Mouse (Mus musculus) forebrain, embryonic 14.5 days (tissue): ENCODE measurements around the gene Pde10a. TPM values are rescaled to one million over a fixed set of nuclear protein-coding genes. Genes with fewer than 3 reads are reported as not detected.

Source experiments
- ATAC-seq: fragments of 200-750 bp; cut with Nextera tagmentation; 2 replicates; pipeline ENCODE4 v1.8.0; 2017; ENCODE audit warnings: mild to moderate bottlenecking, moderate library complexity
- DNase-seq: peaks from one replicate; pipeline ENCODE4 v3.0.0-alpha.2; 2015; ENCODE audit warnings: low spot score
- H3K27ac ChIP-seq: fragments of 300-500 bp; sonication (generic); 2 replicates; pipeline ENCODE4 v1.5.1; 2014; ENCODE audit warnings: low read depth, mild to moderate bottlenecking, control low read depth, low read length, moderate library complexity
- H3K27me3 ChIP-seq: fragments of 300-500 bp; sonication (generic); replicated peaks from 2 replicates; pipeline ENCODE4 v1.6.1; 2014; ENCODE audit warnings: low read length, control low read depth, mixed read lengths; ENCODE audit not compliant: control insufficient read depth, insufficient read depth
- H3K36me3 ChIP-seq: fragments of 300-500 bp; sonication (generic); 2 replicates; pipeline ENCODE4 v1.6.1; 2014; ENCODE audit warnings: low read length, control low read depth; ENCODE audit not compliant: control insufficient read depth, insufficient read depth
- H3K4me1 ChIP-seq: fragments of 300-500 bp; sonication (generic); 2 replicates; pipeline ENCODE4 v1.6.1; 2014; ENCODE audit warnings: antibody characterized with exemption, low read length, control low read depth; ENCODE audit not compliant: control insufficient read depth, insufficient read depth
- H3K4me2 ChIP-seq: fragments of 300-500 bp; sonication (generic); 2 replicates; pipeline ENCODE4 v1.6.1; 2014; ENCODE audit warnings: mild to moderate bottlenecking, control low read depth, low read length
- H3K4me3 ChIP-seq: fragments of 300-500 bp; sonication (generic); 2 replicates; pipeline ENCODE4 v1.5.1; 2014; ENCODE audit warnings: low read depth, low read length, control low read depth
- H3K9ac ChIP-seq: fragments of 300-500 bp; sonication (generic); 2 replicates; pipeline ENCODE4 v1.6.1; 2014; ENCODE audit warnings: mild to moderate bottlenecking, low read length, control low read depth, moderate library complexity
- H3K9me3 ChIP-seq: fragments of 300-500 bp; sonication (generic); replicated peaks from 2 replicates; pipeline ENCODE4 v1.6.1; 2016; ENCODE audit warnings: low read length, control low read depth, mixed read lengths; ENCODE audit not compliant: control insufficient read depth
- WGBS: fragments of 180-500 bp; shearing (Covaris S2); extraction: QIAGEN DNeasy Blood & Tissue Kit; methylation state at CpG from one replicate; pipeline ENCODE4 v1.1.7; 2014; 5-methylcytosine and 5-hydroxymethylcytosine counted together
- polyA plus RNA-seq: library from polyadenylated mRNA; unstranded; fragments of >200 nt; fragmentation: Nextera tagmentation; extraction: Ambion mirVana; gene quantifications from 2 replicates; pipeline ENCODE4 v1.2.1, GENCODE M21; 2014

Pde10a gene
- polyA plus RNA-seq, 1 experiment from 2014 or later: 12.1 TPM

DNA sequence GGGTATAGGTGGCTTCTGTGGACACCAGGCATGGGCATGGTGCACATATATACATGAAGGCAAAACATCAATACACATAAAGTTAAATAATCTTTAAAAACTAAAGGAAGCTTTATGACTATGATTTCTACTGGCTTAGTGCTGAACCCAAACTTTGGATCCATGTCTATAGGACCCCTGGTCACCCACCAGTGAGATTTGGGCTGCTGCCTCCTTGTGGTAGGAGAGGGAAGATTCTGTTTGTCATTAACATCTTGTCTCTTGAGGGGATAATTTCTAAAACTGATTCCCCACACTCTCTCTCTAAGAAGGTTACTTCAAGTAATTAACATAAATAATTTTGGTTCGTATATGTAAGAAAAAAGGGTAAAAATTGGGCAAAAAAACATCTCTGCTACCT, 220.2 kb downstream of the Pde10a start:
- no peaks in the 10 kb centered on the region for H3K4me1 ChIP-seq
- no peak overlapping the region for H3K4me3 ChIP-seq
- no peak for ATAC-seq
- no peaks in the 10 kb centered on the region for H3K27me3 ChIP-seq
- H3K9ac ChIP-seq: no peak overlapping the region
- DNase-seq: no peak
- H3K36me3 ChIP-seq: no peaks in the 10 kb centered on the region
- 70% methylated on average over 1 of the region's 1 CpGs for WGBS
- no peak overlapping the region for H3K27ac ChIP-seq
- no peak overlapping the region for H3K4me2 ChIP-seq
- H3K9me3 ChIP-seq: no peaks in the 10 kb centered on the region

DNA sequence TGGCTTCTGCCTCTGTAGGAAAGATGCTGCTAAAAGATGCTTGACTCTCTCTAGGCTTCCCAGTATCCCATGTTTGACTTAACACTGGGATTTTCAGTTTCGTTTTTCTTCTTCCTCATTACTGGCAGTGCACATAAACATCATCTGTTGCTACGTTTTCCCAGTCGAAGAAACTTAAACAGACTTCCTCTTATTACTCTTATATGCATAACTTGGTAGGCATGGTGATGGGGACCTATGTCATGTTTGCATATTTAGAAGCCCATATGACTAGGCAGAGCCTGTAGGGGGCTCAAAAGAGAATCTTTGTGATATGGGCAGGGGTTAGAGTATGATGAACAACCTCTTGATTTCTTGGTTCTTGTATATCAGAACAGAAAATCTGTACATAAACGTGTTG, 224.3 kb downstream of the Pde10a start:
- ATAC-seq (no peak), DNase-seq (no peak)
- no peaks in the 10 kb centered on the region for H3K36me3 ChIP-seq
- no peaks in the 10 kb centered on the region for H3K27me3 ChIP-seq
- no peaks in the 10 kb centered on the region for H3K4me1 ChIP-seq
- no peaks in the 10 kb centered on the region for H3K9me3 ChIP-seq
- H3K4me2 ChIP-seq: no peak overlapping the region
- WGBS: 89% methylated on average over 4 of the region's 4 CpGs
- no peak overlapping the region for H3K27ac ChIP-seq
- no peak overlapping the region for H3K4me3 ChIP-seq
- no peak overlapping the region for H3K9ac ChIP-seq

DNA sequence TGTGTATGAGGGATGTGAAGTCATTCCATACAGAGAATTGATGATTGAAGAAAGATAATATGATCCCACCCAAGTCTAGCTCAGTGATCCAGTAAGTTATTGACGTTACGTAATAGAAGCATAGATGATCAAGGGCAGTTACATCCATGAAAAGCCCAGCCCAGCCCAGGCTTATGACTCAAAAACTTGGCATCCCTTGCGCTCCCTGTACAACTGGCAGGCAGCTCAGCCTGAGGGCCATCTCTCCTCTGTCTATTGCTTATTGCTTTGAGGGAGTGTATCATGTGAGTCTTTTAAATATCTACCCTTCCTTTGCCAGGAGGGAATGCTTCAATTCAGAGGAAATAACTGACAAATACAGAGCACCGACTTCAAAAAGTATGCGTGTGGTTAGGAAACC, 232.4 kb downstream of the Pde10a start:
- Histone ChIP-seq H3K4me3 (no peak overlapping the region), H3K27ac (no peak overlapping the region), H3K36me3 (no peaks in the 10 kb centered on the region), H3K9me3 (no peaks in the 10 kb centered on the region), H3K4me1 (no peaks in the 10 kb centered on the region), H3K27me3 (no peaks in the 10 kb centered on the region), H3K4me2 (no peak overlapping the region), H3K9ac (no peak overlapping the region)
- DNase-seq (no peak), ATAC-seq (no peak)
- WGBS: 94% methylated on average over 5 of the region's 5 CpGs

DNA sequence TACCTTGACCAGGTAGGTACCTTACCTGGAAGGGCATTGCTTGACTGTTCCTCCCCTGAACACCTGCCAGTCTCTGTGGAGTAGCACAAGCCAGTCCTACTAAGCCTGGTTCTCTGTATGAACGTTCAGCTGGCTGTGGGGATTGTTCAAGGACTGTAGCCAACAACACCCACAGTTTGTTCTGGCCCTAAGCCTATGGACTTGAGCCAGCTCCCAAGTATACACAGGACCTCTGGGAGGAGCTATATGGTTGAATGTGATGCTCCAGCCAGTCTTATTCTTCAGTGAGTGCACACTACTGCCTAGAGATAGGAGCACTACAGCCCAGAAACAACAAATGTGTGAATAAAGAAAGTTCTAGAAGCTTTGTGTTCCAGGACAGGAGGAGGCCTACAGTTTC, 238.1 kb downstream of the Pde10a start:
- Histone ChIP-seq H3K4me1 (no peaks in the 10 kb centered on the region), H3K27ac (no peak overlapping the region), H3K4me3 (no peak overlapping the region), H3K4me2 (no peak overlapping the region), H3K9me3 (no peaks in the 10 kb centered on the region), H3K9ac (no peak overlapping the region), H3K27me3 (no peaks in the 10 kb centered on the region), H3K36me3 (no peaks in the 10 kb centered on the region)
- 31% methylated on average over 1 of the region's 1 CpGs for WGBS
- DNase-seq: peak; percentile 43
- ATAC-seq: no peak

DNA sequence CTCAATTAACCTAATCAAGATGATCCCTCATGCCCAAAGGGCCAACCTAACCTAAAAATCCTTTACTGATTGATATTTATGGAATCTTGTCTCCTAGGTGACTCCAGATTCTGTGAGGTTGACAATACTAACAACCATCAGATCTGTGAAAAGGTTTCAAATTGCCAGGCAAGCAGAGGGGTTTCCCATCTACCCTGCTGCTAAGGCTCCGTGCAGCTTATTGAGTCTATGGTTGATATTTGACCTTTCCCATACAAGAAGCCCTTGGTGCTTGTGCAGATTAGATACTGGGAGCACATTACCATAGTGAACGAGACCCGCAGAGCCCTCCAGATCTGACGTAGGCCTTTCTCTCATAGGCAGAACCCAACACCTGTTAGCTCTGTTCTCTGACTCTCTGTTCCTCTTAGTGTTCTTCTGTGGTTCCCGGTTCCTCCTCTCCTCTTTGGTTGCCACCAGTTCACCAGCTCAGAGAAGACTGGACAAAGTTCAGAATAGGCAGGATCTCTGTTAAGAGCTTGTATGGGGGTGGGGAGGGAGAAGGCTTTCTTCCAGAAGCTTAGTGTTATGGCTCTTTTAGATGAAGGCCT, 240.9 kb downstream of the Pde10a start:
- no peak overlapping the region for H3K4me2 ChIP-seq
- ATAC-seq (no peak), DNase-seq (no peak)
- H3K4me3 ChIP-seq: no peak overlapping the region
- H3K27ac ChIP-seq: no peak overlapping the region
- H3K27me3 ChIP-seq: no peaks in the 10 kb centered on the region
- H3K9me3 ChIP-seq: 0 out of 2 replicates have a peak, but pooled peaks cover 2% of the 10 kb centered on the region
- H3K4me1 ChIP-seq: no peaks in the 10 kb centered on the region
- no peaks in the 10 kb centered on the region for H3K36me3 ChIP-seq
- 89% methylated on average over 5 of the region's 5 CpGs for WGBS
- H3K9ac ChIP-seq: no peak overlapping the region

DNA sequence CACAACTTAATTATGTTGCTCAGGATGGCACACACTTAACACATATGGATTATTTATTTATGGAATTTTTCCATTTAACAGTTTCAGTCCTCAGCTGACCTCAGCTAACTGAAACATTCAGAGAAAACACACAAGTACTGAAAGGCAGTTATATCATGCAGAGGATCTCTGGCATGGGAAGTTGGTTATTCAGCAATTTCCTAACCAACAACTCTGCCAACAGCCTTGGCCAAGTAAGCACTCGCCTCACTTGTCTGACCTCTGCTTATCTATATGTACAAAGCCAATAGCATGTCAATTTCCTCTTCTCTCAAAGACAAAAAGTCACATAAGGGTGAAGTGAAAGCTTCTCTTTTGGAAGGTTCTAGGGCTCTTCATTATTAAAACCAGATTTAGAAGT, 244.0 kb downstream of the Pde10a start:
- H3K4me1 ChIP-seq: no peaks in the 10 kb centered on the region
- H3K4me2 ChIP-seq: no peak overlapping the region
- H3K36me3 ChIP-seq: no peaks in the 10 kb centered on the region
- DNase-seq: no peak
- ATAC-seq: no peak
- 0 out of 2 replicates have a peak, but pooled peaks cover 2% of the 10 kb centered on the region for H3K9me3 ChIP-seq
- no peaks in the 10 kb centered on the region for H3K27me3 ChIP-seq
- H3K9ac ChIP-seq: no peak overlapping the region
- H3K4me3 ChIP-seq: no peak overlapping the region
- no peak overlapping the region for H3K27ac ChIP-seq
- 78% methylated on average over 1 of the region's 1 CpGs for WGBS

DNA sequence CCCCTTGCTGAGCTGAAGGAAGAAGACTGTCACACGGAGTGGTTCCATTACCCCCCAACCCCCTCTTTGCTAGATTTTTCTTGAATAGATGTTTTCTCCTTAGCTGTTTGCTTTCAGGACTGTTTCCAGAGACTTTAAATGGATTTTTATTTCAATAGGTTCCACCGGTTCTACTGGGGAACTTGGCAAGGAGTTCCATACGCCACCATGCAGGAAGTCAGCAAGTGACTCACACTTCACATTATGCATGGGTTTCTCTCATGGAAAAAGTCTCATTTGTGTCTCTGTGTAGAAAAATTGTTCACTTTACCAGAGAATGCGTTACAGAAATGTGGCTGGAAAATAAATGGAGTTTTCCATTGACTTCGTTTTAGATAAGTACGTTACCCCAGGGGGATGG, 248.2 kb downstream of the Pde10a start:
- Histone ChIP-seq H3K4me3 (no peak overlapping the region), H3K36me3 (no peaks in the 10 kb centered on the region), H3K4me2 (no peak overlapping the region), H3K4me1 (no peaks in the 10 kb centered on the region), H3K9ac (no peak overlapping the region), H3K9me3 (0 out of 2 replicates have a peak, but pooled peaks cover 2% of the 10 kb centered on the region), H3K27me3 (no peaks in the 10 kb centered on the region), H3K27ac (no peak overlapping the region)
- no peak for ATAC-seq
- 83% methylated on average over 6 of the region's 6 CpGs for WGBS
- DNase-seq: no peak

DNA sequence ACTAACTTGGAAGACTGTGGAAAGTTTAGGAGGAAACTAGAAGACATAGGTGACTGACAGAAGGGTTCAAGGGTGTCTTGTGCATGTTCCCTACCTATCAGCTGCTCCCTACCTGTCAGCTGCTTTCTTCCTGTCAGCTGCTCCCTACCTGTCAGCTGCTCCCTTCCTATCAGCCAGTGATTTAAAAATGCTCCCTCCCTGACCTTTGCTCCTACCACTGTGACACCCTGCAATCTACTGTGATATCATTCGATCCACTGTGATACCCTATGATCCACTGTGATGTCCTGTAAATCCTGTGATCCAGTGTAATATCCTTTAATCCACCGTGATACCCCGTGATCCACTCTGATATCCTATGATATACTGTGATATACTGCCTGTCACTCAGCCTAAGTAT, 249.1 kb downstream of the Pde10a start:
- ATAC-seq: no peak
- Histone ChIP-seq H3K4me1 (no peaks in the 10 kb centered on the region), H3K27ac (no peak overlapping the region), H3K27me3 (no peaks in the 10 kb centered on the region), H3K36me3 (no peaks in the 10 kb centered on the region), H3K4me3 (no peak overlapping the region), H3K9me3 (0 out of 2 replicates have a peak, but pooled peaks cover under 1% of the 10 kb centered on the region), H3K4me2 (no peak overlapping the region), H3K9ac (no peak overlapping the region)
- 90% methylated on average over 3 of the region's 3 CpGs for WGBS
- no peak for DNase-seq

DNA sequence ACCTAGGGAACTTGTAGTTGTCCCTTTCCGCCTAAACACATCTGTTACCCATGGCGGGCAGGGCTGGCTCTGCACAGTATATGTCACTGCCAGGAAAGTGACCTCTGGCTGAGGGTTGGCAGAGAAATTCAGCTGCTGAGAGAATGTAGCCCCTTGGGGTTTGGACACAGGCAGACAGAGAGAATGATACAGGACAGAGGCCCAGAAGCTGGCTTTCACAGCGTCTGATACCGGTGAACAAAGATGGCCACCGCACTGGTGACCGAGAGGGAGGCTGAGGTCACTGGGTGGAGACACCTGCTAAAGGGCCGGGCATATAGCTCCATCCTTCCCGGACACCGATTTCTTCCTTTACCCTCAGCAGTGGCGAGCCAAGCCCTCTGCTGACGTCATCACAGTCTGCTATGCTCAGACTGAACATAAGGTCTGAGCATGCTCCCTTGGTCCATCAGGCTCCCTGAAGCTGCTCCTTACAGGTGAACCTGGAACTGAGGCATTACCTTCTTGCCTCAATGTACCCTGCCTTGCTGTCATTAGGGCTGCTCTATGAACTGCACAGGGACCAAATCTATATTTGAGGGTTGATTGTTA, 250.5 kb downstream of the Pde10a start:
- no peaks in the 10 kb centered on the region for H3K27me3 ChIP-seq
- DNase-seq (no peak), ATAC-seq (no peak)
- H3K4me2 ChIP-seq: no peak overlapping the region
- WGBS: 82% methylated on average over 11 of the region's 11 CpGs
- no peaks in the 10 kb centered on the region for H3K9me3 ChIP-seq
- H3K36me3 ChIP-seq: no peaks in the 10 kb centered on the region
- no peak overlapping the region for H3K4me3 ChIP-seq
- no peak overlapping the region for H3K9ac ChIP-seq
- no peaks in the 10 kb centered on the region for H3K4me1 ChIP-seq
- no peak overlapping the region for H3K27ac ChIP-seq
